Mouse (Mus musculus) forebrain, embryonic 16.5 days (tissue): ENCODE results near the gene Gimap9. TPM values are rescaled to one million over a fixed set of nuclear protein-coding genes. Genes with fewer than 3 reads are reported as not detected.

Source experiments
- ATAC-seq: fragments of 200-750 bp; cut with Nextera tagmentation; 2 replicates; pipeline ENCODE4 v1.8.0; 2017; ENCODE audit warnings: mild to moderate bottlenecking, moderate library complexity
- H3K27ac ChIP-seq: fragments of 300-500 bp; sonication (generic); 2 replicates; pipeline ENCODE4 v1.5.1; 2014; ENCODE audit warnings: low read length, control low read depth
- H3K27me3 ChIP-seq: fragments of 300-500 bp; sonication (generic); replicated peaks from 2 replicates; pipeline ENCODE4 v1.6.1; 2014; ENCODE audit warnings: low read length; ENCODE audit not compliant: control insufficient read depth, insufficient read depth
- H3K36me3 ChIP-seq: fragments of 300-500 bp; sonication (generic); 2 replicates; pipeline ENCODE4 v1.6.1; 2014; ENCODE audit not compliant: control insufficient read depth, insufficient read depth
- H3K4me1 ChIP-seq: fragments of 300-500 bp; sonication (generic); replicated peaks from 2 replicates; pipeline ENCODE4 v1.6.1; 2014; ENCODE audit warnings: low read length; ENCODE audit not compliant: control insufficient read depth, insufficient read depth
- H3K4me2 ChIP-seq: fragments of 300-500 bp; sonication (generic); 2 replicates; pipeline ENCODE4 v1.6.1; 2014; ENCODE audit warnings: mild to moderate bottlenecking, low read length, control low read depth
- H3K4me3 ChIP-seq: fragments of 300-500 bp; sonication (generic); replicated peaks from 2 replicates; pipeline ENCODE4 v1.5.1; 2014; ENCODE audit warnings: mild to moderate bottlenecking, low read length, control low read depth
- H3K9ac ChIP-seq: fragments of 300-500 bp; sonication (generic); replicated peaks from 2 replicates; pipeline ENCODE4 v1.6.1; 2014; ENCODE audit warnings: low read depth, low read length, control low read depth
- H3K9me3 ChIP-seq: fragments of 300-500 bp; sonication (generic); 2 replicates; pipeline ENCODE4 v1.6.1; 2016; ENCODE audit warnings: low read length; ENCODE audit not compliant: control insufficient read depth
- WGBS: fragments of 180-500 bp; shearing (Covaris S2); extraction: QIAGEN DNeasy Blood & Tissue Kit; methylation state at CpG from one replicate; pipeline ENCODE4 v1.1.7; 2014; 5-methylcytosine and 5-hydroxymethylcytosine counted together
- polyA plus RNA-seq: library from polyadenylated mRNA; unstranded; fragments of >200 nt; fragmentation: Nextera tagmentation; extraction: Ambion mirVana; gene quantifications from 2 replicates; pipeline ENCODE4 v1.2.1, GENCODE M21; 2015

The Gimap9 gene
- polyA plus RNA-seq, 1 experiment from 2014 or later, result 2.0 TPM

- 88% methylated on average over 8 of the region's 8 CpGs for WGBS
These were observed 47.5 kb downstream of the Gimap9 start for GRCm38 (mm10) chr6:48723468-48723867.

DNA sequence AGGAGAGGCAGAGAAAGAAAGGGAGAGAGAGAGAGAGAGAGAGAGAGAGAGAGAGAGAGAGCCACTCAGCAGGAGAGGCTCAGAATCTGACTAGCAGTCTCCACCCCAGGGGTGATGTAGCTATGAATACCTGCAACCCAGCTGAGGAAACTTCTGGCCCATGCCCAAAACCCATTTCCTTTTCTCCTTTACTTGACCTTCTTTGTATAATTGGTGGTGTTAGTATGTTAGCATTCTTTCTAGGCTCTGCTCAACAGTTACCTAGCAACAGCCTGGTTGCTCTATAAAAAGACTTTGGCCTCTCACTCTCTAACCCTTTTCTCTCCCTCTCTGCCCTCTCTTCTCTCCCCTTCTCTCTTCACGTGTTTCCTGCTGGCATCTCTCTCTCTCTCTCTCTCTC lies 49.5 kb downstream of the Gimap9 start:
- 0% methylated on average over 1 of the region's 1 CpGs for WGBS
- Histone ChIP-seq H3K4me1 (peaks cover 6% of the 10 kb centered on the region), H3K9ac (no peak overlapping the region), H3K27ac (no peak overlapping the region), H3K27me3 (no peaks in the 10 kb centered on the region), H3K4me3 (no peak overlapping the region), H3K9me3 (no peaks in the 10 kb centered on the region), H3K36me3 (no peaks in the 10 kb centered on the region), H3K4me2 (no peak overlapping the region)
- peak; percentile 69 for ATAC-seq

More at GRCm38 (mm10) chr6:48723468-48723867, 47.5 kb downstream of the Gimap9 start:
- no peak overlapping the region for H3K4me3 ChIP-seq
- no peak overlapping the region for H3K27ac ChIP-seq
- no peak for ATAC-seq
- no peaks in the 10 kb centered on the region for H3K36me3 ChIP-seq
- no peaks in the 10 kb centered on the region for H3K9me3 ChIP-seq
- H3K9ac ChIP-seq, result no peak overlapping the region
- no peak overlapping the region for H3K4me2 ChIP-seq
- H3K4me1 ChIP-seq, result peaks cover 6% of the 10 kb centered on the region
- H3K27me3 ChIP-seq, result no peaks in the 10 kb centered on the region

DNA sequence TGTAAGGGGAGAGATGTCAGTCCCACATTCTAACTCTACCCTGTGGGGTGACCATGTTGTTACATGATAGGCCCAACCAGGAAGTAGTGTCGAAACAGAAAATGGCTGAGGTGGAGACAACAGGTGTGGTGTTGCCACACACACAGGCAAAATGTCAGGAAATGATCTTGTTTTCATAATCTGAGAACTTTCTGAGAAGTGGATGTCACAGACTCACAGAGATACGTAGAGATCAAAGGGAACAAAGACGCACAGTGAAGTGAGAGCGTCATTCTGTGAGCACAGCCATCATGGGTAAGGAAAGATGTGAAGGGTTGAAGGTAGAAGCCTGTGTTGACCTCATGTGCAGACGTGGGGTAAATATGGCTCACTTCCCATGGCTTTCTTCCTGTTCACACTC lies 51.8 kb downstream of the Gimap9 start:
- Histone ChIP-seq H3K9me3 (no peaks in the 10 kb centered on the region), H3K36me3 (no peaks in the 10 kb centered on the region), H3K9ac (no peak overlapping the region), H3K27me3 (no peaks in the 10 kb centered on the region), H3K4me3 (no peak overlapping the region), H3K4me1 (peaks cover 6% of the 10 kb centered on the region), H3K4me2 (no peak overlapping the region), H3K27ac (no peak overlapping the region)
- 93% methylated on average over 5 of the region's 5 CpGs for WGBS
- ATAC-seq, result no peak

Other genes with a start within 250 kb of the Gimap9 start
- 28.7 and 29.8 TPM in 2 replicates for gene Zfp467, start 230.3 kb upstream of the Gimap9 start, polyA plus RNA-seq
- gene Sspo, start 227.9 kb upstream of the Gimap9 start, polyA plus RNA-seq, result 0.16 and 0.19 TPM in 2 replicates
- 226 and 248 TPM in 2 replicates for gene Atp6v0e2, start 138.5 kb upstream of the Gimap9 start, polyA plus RNA-seq
- 18.6 and 21.6 TPM in 2 replicates for gene Lrrc61, start 121.3 kb upstream of the Gimap9 start, polyA plus RNA-seq
- gene Rarres2, start 103.3 kb upstream of the Gimap9 start, polyA plus RNA-seq, result 3.6 and 4.5 TPM in 2 replicates
- not detected in 2 replicates for gene Gm45021, start 86.5 kb upstream of the Gimap9 start, polyA plus RNA-seq
- 32.9 and 34.4 TPM in 2 replicates for gene Repin1, start 82.2 kb upstream of the Gimap9 start, polyA plus RNA-seq
- not detected in 2 replicates for gene Gm44965, start 82.2 kb upstream of the Gimap9 start, polyA plus RNA-seq
- 15.8 and 17.2 TPM in 2 replicates for gene Zfp775, start 74.1 kb upstream of the Gimap9 start, polyA plus RNA-seq
- gene AI854703, start 49.4 kb upstream of the Gimap9 start, polyA plus RNA-seq, result 11.7 and 17.5 TPM in 2 replicates
- 0.52 and 0.56 TPM in 2 replicates for gene Gimap8, start 28.9 kb upstream of the Gimap9 start, polyA plus RNA-seq
- gene Gimap4, start 8.4 kb downstream of the Gimap9 start, polyA plus RNA-seq, result 1.2 and 1.8 TPM in 2 replicates
- 7.8 and 7.9 TPM in 2 replicates for gene Gimap6, start 32.1 kb downstream of the Gimap9 start, polyA plus RNA-seq
- 1.1 TPM in 1 of 2 replicates, not detected in the other for gene Gm28053, start 42.5 kb downstream of the Gimap9 start, polyA plus RNA-seq
- not detected in 2 replicates for gene Gimap7, start 42.5 kb downstream of the Gimap9 start, polyA plus RNA-seq
- gene Gimap1, start 62.9 kb downstream of the Gimap9 start, polyA plus RNA-seq, result 4.0 and 5.5 TPM in 2 replicates
- gene Gimap5, start 70.1 kb downstream of the Gimap9 start, polyA plus RNA-seq, result 0.77 and 1.4 TPM in 2 replicates
- not detected in 2 replicates for gene Gimap3, start 94.7 kb downstream of the Gimap9 start, polyA plus RNA-seq
- 10.2 and 10.5 TPM in 2 replicates for gene Tmem176a, start 164.8 kb downstream of the Gimap9 start, polyA plus RNA-seq
- 73.2 and 80.9 TPM in 2 replicates for gene Tmem176b, start 165.4 kb downstream of the Gimap9 start, polyA plus RNA-seq
- not detected in 2 replicates for gene Aoc1, start 196.8 kb downstream of the Gimap9 start, polyA plus RNA-seq